Mouse (Mus musculus) testis, adult 2 months (tissue): ENCODE data around the gene Gucy2c.

ENCODE experiments used
- CTCF ChIP-seq: fragments of 200-500 bp; IDR thresholded peaks from 2 replicates; pipeline ENCODE4 v1.5.1; 2012; ENCODE audit warnings: low read depth, mild to moderate bottlenecking, inconsistent platforms, low read length, moderate library complexity; ENCODE audit not compliant: control insufficient read depth, insufficient read depth, insufficient replicate concordance
- POLR2A ChIP-seq: fragments of 200-500 bp; IDR thresholded peaks from 2 replicates; pipeline ENCODE4 v1.6.1; 2012; ENCODE audit warnings: low read depth, mild to moderate bottlenecking, inconsistent platforms, low read length, moderate library complexity; ENCODE audit not compliant: control insufficient read depth

- TF ChIP-seq POLR2A (no peak), CTCF (no peak)
Observed at GRCm38 (mm10) chr6:136685433-136685832, 96.1 kb downstream of the Gucy2c start.
